Mouse (Mus musculus) intestine, postnatal 0 days (tissue): ENCODE data around the gene Mob3a. TPM values are rescaled to one million over a fixed set of nuclear protein-coding genes. Genes with fewer than 3 reads are reported as not detected.
A peak's percentile ranks its signal among the peaks of the same experiment; 100 is the strongest.
"Not testable (repeated sequence)": the region's sequence is repeated elsewhere in the genome, so short reads cannot be mapped to it uniquely, and the experiment has no call there.

ENCODE experiments used
- ATAC-seq: fragments of 200-750 bp; cut with Nextera tagmentation; 2 replicates; pipeline ENCODE4 v1.8.0; 2017; ENCODE audit warnings: mild to moderate bottlenecking, moderate TSS enrichment, moderate library complexity
- H3K27ac ChIP-seq: fragments of 300-500 bp; sonication (generic); 2 replicates; pipeline ENCODE4 v1.5.1; 2014; ENCODE audit warnings: mild to moderate bottlenecking, low read depth, low read length, moderate library complexity
- H3K27me3 ChIP-seq: fragments of 300-500 bp; sonication (generic); replicated peaks from 2 replicates; pipeline ENCODE4 v1.6.1; 2014; ENCODE audit warnings: low read length, mixed read lengths; ENCODE audit not compliant: control insufficient read depth, insufficient read depth
- H3K36me3 ChIP-seq: fragments of 300-500 bp; sonication (generic); 2 replicates; pipeline ENCODE4 v1.6.1; 2014; ENCODE audit warnings: mild to moderate bottlenecking, moderate library complexity; ENCODE audit not compliant: control insufficient read depth, insufficient read depth
- H3K4me1 ChIP-seq: fragments of 300-500 bp; sonication (generic); replicated peaks from 2 replicates; pipeline ENCODE4 v1.6.1; 2014; ENCODE audit warnings: antibody characterized with exemption, low read length, mixed read lengths; ENCODE audit not compliant: control insufficient read depth, insufficient read depth
- H3K4me2 ChIP-seq: fragments of 300-500 bp; sonication (generic); replicated peaks from 2 replicates; pipeline ENCODE4 v1.6.1; 2014; ENCODE audit warnings: low read depth, mild to moderate bottlenecking, moderate library complexity
- H3K4me3 ChIP-seq: fragments of 300-500 bp; sonication (generic); 2 replicates; pipeline ENCODE4 v1.5.1; 2014; ENCODE audit warnings: low read depth, low read length
- H3K9ac ChIP-seq: fragments of 300-500 bp; sonication (generic); 2 replicates; pipeline ENCODE4 v1.6.1; 2014; ENCODE audit warnings: mild to moderate bottlenecking, low read depth, low read length
- H3K9me3 ChIP-seq: fragments of 300-500 bp; sonication (generic); 2 replicates; pipeline ENCODE4 v1.6.1; 2016; ENCODE audit warnings: mixed run types; ENCODE audit not compliant: control insufficient read depth
- CTCF ChIP-seq: sonication (generic); IDR thresholded peaks from 2 replicates; pipeline ENCODE4 v1.5.1; 2016; ENCODE audit warnings: low read depth, mild to moderate bottlenecking, control low read depth, antibody characterized with exemption, moderate library complexity
- WGBS: fragments of 180-500 bp; shearing (Covaris S2); extraction: QIAGEN DNeasy Blood & Tissue Kit; methylation state at CpG from one replicate; pipeline ENCODE4 v1.1.7; 2014; 5-methylcytosine and 5-hydroxymethylcytosine counted together
- polyA plus RNA-seq: library from polyadenylated mRNA; unstranded; fragments of >200 nt; fragmentation: Nextera tagmentation; extraction: Ambion mirVana; gene quantifications from 2 replicates; pipeline ENCODE4 v1.2.1, GENCODE M21; 2015

The Mob3a gene
- polyA plus RNA-seq, 1 experiment from 2014 or later, result 14.4 TPM

DNA sequence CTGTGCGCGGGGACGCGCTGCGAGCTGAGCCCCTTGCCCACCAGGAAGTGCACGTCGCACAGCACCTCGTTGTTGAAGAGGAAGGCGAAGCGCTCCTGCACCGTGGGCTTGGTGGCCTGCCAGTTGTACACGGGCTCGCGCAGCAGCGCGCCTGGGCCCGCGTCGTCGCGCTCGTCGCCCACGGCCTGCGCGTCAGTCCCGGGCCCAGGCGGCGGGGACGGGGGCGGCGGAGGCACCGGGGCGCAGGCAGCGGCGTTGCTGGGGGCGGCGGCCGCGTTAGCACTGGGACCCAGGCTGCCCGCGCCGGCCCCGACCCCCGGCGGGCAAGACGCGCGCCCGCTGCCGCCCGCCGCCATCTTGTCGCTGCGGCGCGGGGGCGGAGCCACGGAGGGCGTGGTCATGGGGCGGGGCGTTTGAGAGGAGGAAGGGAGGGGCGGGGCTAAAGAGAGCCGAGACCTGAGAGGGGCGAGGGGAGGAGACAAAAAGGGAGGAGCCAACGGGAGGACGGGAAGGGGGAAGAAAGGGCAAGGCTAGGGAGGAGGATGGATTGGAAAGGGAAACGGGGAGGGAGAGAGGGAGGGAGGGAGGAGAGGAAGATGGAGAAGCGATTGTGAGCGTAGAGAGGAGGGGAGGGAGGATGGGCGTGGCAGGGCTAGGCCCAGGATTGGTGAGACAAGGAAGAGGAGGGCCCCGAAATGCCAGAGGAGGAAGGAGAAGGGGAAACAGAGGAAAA, 45.5 kb downstream of the Mob3a start:
- H3K36me3 ChIP-seq, result peaks cover 8% of the 10 kb centered on the region; the same call in 1 of the 2 replicates
- H3K4me2 ChIP-seq, result peak overlapping the region; percentile 94
- H3K27me3 ChIP-seq, result no peaks in the 10 kb centered on the region
- no peaks in the 10 kb centered on the region for H3K9me3 ChIP-seq
- H3K4me3 ChIP-seq, result peak overlapping the region; percentile 87
- H3K9ac ChIP-seq, result peak overlapping the region; percentile 79
- peak; percentile 75 for ATAC-seq
- under 1% methylated on average over 69 of the region's 72 CpGs for WGBS
- TF ChIP-seq CTCF, result no peak
- peak overlapping the region; percentile 73 for H3K27ac ChIP-seq
- H3K4me1 ChIP-seq, result peaks cover 13% of the 10 kb centered on the region; the same call in 1 of the 2 replicates

DNA sequence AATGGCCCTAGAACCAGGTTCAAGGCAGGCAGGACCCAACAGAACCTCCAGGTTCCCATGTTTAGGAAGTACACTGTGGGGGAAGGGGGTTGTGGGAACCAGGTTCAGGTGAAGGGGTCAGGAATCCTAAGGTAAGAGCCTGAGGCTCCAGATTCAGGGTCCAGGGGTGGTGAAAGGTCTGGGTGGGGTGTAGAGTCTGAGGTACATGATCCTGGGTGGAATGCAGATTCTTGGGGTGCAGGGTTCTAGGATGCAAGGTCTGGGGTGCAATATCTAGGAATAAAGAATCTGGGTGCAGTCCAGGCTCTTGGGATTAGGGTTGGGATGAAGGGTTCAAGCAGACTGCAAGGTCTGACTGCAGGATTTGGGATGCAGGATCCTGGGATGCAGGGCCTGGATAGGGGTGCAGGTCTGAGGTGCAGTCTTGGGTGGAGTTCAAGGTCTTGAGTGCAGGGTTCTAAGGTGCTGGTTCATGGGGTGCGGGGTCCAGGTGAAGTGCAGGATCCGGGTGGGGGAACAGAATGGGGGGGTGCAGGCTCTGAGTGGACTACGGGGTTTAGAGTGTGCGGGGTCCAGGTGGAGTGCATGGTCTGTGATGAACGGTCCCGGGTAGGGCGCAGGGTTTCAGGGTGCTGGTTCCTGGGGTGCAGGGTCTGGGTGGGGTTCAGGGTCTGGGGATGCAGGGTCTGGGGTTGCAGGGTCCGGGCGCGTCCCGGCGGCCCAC, 46.2 kb downstream of the Mob3a start:
- peak overlapping the region; percentile 87 for H3K4me3 ChIP-seq
- H3K27ac ChIP-seq, result peak overlapping the region; percentile 54; the same call in 1 of the 2 replicates
- H3K36me3 ChIP-seq, result peaks cover 8% of the 10 kb centered on the region; the same call in 1 of the 2 replicates
- TF ChIP-seq CTCF, result no peak
- 1% methylated on average over 12 of the region's 12 CpGs for whole genome bisulfite sequencing
- H3K9ac ChIP-seq, result peak overlapping the region; percentile 79
- peaks cover 13% of the 10 kb centered on the region; the same call in 1 of the 2 replicates for H3K4me1 ChIP-seq
- H3K4me2 ChIP-seq, result peak overlapping the region; percentile 94
- H3K9me3 ChIP-seq, result no peaks in the 10 kb centered on the region
- peak; percentile 4; the same call in 1 of the 2 replicates for ATAC-seq
- H3K27me3 ChIP-seq, result no peaks in the 10 kb centered on the region

DNA sequence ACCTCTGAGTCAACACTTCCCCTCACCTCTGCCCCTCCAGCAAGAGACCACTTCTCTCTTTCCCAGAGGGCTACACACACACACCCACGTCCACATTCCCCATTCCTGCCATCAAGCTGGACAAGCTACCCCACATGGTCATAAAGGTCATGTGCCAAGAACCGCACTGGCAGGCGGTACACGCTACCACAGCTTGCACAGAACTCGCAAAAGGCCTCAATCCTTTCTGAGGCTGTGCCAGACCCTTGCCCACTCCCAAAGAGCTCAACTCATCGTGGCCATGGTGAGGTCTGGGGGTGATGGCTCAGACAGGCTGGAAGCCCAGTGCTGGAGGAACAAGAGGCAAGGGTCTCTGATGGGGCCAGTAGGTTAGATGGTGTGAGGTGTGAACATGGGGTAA, 46.9 kb downstream of the Mob3a start:
- no peak for TF ChIP-seq CTCF
- no peak overlapping the region for H3K27ac ChIP-seq
- peaks cover 8% of the 10 kb centered on the region; the same call in 1 of the 2 replicates for H3K36me3 ChIP-seq
- no peak overlapping the region for H3K4me3 ChIP-seq
- no peaks in the 10 kb centered on the region for H3K9me3 ChIP-seq
- ATAC-seq, result no peak
- H3K4me2 ChIP-seq, result peak overlapping the region; percentile 94; the same call in 1 of the 2 replicates
- 71% methylated on average over 6 of the region's 6 CpGs for WGBS
- H3K9ac ChIP-seq, result no peak overlapping the region
- H3K27me3 ChIP-seq, result no peaks in the 10 kb centered on the region
- H3K4me1 ChIP-seq, result peaks cover 13% of the 10 kb centered on the region; the same call in 1 of the 2 replicates

DNA sequence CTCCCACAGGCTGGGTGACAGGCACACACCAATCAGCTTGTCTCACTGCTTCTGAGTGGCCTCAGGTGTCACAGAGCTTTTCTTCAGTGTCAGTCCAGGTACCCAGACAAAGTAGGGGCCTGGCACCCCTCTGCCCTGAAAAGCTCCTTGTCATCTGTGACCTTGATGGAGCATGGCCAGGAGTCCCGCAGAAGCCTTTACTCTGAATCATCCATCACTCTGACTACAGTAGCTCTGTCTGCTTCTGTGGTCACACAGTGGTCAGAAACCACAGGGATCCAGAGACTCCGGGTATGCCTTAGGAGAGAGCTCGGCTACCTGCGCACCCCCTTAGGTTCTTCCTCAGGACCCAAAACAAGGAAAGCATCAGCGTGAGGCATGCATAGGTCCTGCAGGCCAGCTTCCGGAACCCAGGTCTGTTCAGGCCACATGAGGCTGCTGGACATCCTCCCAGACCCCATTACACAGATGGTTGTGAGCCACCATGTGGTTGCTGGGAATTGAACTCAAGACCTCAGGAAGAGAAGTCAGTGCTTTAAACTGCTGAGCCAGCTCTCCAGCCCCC, 48.5 kb downstream of the Mob3a start:
- WGBS, result 90% methylated on average over 6 of the region's 6 CpGs
- no peak overlapping the region for H3K9ac ChIP-seq
- H3K9me3 ChIP-seq, result no peaks in the 10 kb centered on the region
- no peaks in the 10 kb centered on the region for H3K27me3 ChIP-seq
- no peak for TF ChIP-seq CTCF
- ATAC-seq, result no peak
- no peak overlapping the region for H3K27ac ChIP-seq
- H3K36me3 ChIP-seq, result peaks cover 12% of the 10 kb centered on the region
- H3K4me2 ChIP-seq, result no peak overlapping the region
- no peak overlapping the region for H3K4me3 ChIP-seq
- H3K4me1 ChIP-seq, result peaks cover 10% of the 10 kb centered on the region; the same call in 1 of the 2 replicates

DNA sequence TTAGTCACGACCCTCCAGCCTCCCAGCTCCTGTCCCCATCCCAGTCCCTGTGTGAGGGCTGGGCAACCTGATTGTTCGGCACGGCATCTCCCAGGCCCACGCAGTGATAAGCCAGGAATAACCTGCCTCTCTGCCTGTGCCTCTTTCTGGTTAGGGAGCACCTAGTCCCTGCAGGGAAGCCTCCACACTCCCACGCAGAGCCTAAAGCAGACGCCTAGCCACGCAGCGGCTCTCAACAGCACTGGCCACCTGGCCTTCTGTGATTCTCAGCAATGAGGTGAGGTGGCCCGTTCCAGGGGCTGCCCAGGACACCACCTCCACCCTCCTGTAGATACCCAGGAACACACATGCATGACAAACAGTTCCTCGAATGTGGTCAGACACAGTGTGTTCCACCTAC, 51.4 kb downstream of the Mob3a start:
- Histone ChIP-seq H3K4me2 (no peak overlapping the region), H3K36me3 (peaks cover 28% of the 10 kb centered on the region), H3K4me1 (peaks cover 7% of the 10 kb centered on the region; the same call in 1 of the 2 replicates), H3K4me3 (no peak overlapping the region), H3K9me3 (no peaks in the 10 kb centered on the region), H3K9ac (no peak overlapping the region), H3K27me3 (no peaks in the 10 kb centered on the region), H3K27ac (no peak overlapping the region)
- TF ChIP-seq CTCF, result no peak
- 90% methylated on average over 10 of the region's 10 CpGs for WGBS
- no peak for ATAC-seq

DNA sequence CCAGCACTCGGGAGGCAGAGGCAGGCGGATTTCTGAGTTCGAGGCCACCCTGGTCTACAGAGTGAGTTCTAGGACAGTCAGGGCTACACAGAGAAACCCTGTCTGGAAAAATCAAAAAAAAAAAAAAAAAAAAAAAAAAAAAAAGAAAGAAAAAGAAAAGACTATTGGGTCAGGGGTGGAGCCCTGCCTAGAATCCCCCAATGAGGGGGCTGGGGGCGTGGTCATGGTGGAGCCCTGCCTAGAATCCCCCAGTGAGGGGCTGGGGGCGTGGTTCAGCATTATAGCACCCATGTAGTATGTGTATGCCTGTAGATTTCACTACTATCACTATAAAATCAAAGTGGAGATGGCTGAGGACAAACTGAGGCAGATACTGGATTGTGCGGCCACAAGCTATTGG, 51.9 kb downstream of the Mob3a start:
- H3K27ac ChIP-seq, H3K4me3 ChIP-seq, ATAC-seq, H3K4me1 ChIP-seq, H3K9ac ChIP-seq, H3K27me3 ChIP-seq, H3K4me2 ChIP-seq, H3K9me3 ChIP-seq: not testable (repeated sequence)
- 79% methylated on average over 6 of the region's 6 CpGs for WGBS
- peaks cover 33% of the 10 kb centered on the region for H3K36me3 ChIP-seq
